Mouse (Mus musculus): ENCODE results near the gene Psg25.
"Not testable (repeated sequence)": the region's sequence is repeated elsewhere in the genome, so short reads cannot be mapped to it uniquely, and the experiment has no call there.

DNA sequence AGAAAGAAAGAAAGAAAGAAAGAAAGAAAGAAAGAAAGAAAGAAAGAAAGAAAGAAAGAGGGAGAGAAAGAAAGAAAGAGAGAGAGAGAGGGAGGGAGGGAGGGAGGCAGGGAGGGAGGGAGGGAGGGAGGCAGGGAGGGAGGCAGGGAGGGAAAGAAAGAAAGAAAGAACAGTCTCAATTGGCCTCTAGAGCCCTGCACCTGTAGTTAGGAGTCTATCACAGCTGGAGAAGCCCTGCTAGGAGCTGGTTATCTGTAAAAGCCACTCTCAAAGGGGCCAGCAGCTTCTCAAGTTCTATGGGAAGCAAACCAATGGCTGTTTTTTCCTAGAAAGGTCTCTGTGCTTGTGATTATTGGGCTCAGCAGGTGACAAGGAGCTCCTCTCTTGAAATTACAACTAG lies 19.2 kb downstream of the Psg25 start:
- not testable (repeated sequence) for TF ChIP-seq CTCF, EP300 (IDR thresholded peaks at IDR 0.05; ENCODE audit: low read depth)
